Mouse (Mus musculus) layer of hippocampus, adult 11-12 months (tissue): ENCODE measurements around the gene Olfr821.
"Not testable (repeated sequence)": the region's sequence is repeated elsewhere in the genome, so short reads cannot be mapped to it uniquely, and the experiment has no call there.

Experiments used
- DNase-seq: peaks from one replicate; pipeline ENCODE4 v3.0.0; 2022; ENCODE audit warnings: low spot score

Gene Olfr821

DNA sequence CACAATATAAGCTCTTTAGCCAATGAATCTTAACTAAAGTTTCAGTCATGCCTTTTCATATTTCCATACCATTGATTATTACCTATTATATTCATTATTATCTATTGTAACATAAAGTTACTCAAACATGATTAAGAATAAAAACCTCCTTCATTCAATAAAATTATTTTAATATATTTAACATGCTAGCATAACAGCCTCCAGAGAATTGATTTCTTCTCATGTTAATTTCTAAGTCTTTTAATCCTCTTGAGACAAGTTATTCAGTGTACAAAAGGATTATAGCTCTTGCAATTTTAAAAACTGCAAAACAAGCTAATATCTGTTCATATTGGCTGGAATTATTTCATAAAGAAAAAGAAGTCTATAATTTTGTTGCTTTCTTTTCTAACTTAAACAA lies at the start of gene Olfr821:
Gene Olfr821 (plus strand): TSS at position 301 of the 400 bp plus-strand sequence.
- no peak for DNase-seq

- not testable (repeated sequence) for DNase-seq
Measured at GRCm38 (mm10) chr10:129981867-129982266, 48.3 kb upstream of the Olfr821 start.

- not testable (repeated sequence) for DNase-seq
Measured at GRCm38 (mm10) chr10:129984962-129985361, 45.2 kb upstream of the Olfr821 start, which contains the start of gene Gm10310. Gene Gm10310 (minus strand): TSS chr10:129985062.

GRCm38 (mm10) chr10:130004104-130004503 lies 26.0 kb upstream of the Olfr821 start:
- not testable (repeated sequence) for DNase-seq

- not testable (repeated sequence) for DNase-seq
Measured at GRCm38 (mm10) chr10:130005366-130005765, 24.8 kb upstream of the Olfr821 start.

GRCm38 (mm10) chr10:130012321-130012720 lies 17.8 kb upstream of the Olfr821 start, which contains the start of gene Olfr820:
Gene Olfr820 (plus strand): TSS chr10:130012621.
- DNase-seq, result no peak

DNA sequence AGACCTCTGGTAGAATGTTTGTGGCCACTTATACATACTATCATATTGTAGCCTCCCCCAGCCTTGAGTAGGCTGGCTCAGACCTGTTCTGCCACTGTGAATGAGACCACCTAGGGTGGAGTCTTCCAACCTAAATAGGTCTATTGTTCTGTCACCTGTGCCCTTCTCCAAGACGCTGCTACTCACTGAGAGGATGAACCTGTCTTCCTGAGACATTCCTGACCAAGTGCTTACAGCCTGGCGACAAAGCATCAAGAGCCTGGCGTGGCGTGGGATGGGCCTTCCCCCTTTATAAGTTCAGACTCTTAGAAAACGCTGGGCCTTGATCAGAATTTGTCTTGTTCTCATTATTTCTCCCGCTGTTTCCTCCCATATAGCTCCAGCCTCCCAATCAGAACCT lies 6.9 kb downstream of the Olfr821 start:
- no peak for DNase-seq

GRCm38 (mm10) chr10:130070910-130071309 lies 40.8 kb downstream of the Olfr821 start, which contains the start of gene Olfr822:
Gene Olfr822 (plus strand): TSS chr10:130071210.
- no peak for DNase-seq
